Comparison of ENCODE assay signal across 7 mouse cellular contexts in genomic region chr12:91418791-91419190, GRCm38 (mm10). TPM values are rescaled to one million over a fixed set of nuclear protein-coding genes. Genes with fewer than 3 reads are reported as not detected.
A peak's percentile ranks its signal among the peaks of the same experiment; 100 is the strongest.
DNase-seq lines count a peak whose midpoint lies in the region; ATAC-seq and TF ChIP-seq lines count a peak whose summit lies in the region.

No protein-coding gene starts in this region.

- DNase-seq in ovary, postnatal 14 days (ENCODE audit: low spot score) = peak; percentile 60
- DNase-seq in ovary, postnatal 10 days (ENCODE audit: low spot score) = no peak
- DNase-seq in adrenal gland, postnatal 10 days = peak; percentile 83
- DNase-seq in embryonic facial prominence, embryonic 14.5 days (ENCODE audit: low spot score) = peak; percentile 19
- peak; percentile 62 for DNase-seq in kidney, postnatal 14 days
- DNase-seq in lung, embryonic 14.5 days = peak; percentile 75
- peak; percentile 21 to 41 for DNase-seq in spleen, postnatal 14 days (ENCODE audit: low spot score in 2 of 2)

- no peaks in the 10 kb centered on the region for H3K9me3 ChIP-seq in embryonic facial prominence, embryonic 14.5 days (ENCODE audit: control insufficient read depth, low read length)
- no peaks in the 10 kb centered on the region for H3K9me3 ChIP-seq in lung, embryonic 14.5 days (ENCODE audit: low read depth, low read length)

- H3K4me3 ChIP-seq in embryonic facial prominence, embryonic 14.5 days (ENCODE audit: low read depth, low read length) = no peak overlapping the region
- no peak overlapping the region for H3K4me3 ChIP-seq in lung, embryonic 14.5 days (ENCODE audit: low read depth, low read length)

- peak; percentile 66 for TF ChIP-seq CTCF in lung, embryonic 14.5 days (IDR thresholded peaks at IDR 0.05; ENCODE audit: low read depth)

- no peaks in the 10 kb centered on the region for H3K27me3 ChIP-seq in embryonic facial prominence, embryonic 14.5 days (replicated peaks; ENCODE audit: control insufficient read depth, insufficient read depth, low read length)
- H3K27me3 ChIP-seq in lung, embryonic 14.5 days (ENCODE audit: insufficient read depth, low read length) = no peaks in the 10 kb centered on the region

- H3K4me1 ChIP-seq in embryonic facial prominence, embryonic 14.5 days (ENCODE audit: control insufficient read depth, insufficient read depth, low read length) = no peaks in the 10 kb centered on the region
- peaks cover 4% of the 10 kb centered on the region; the same call in 1 of the 2 replicates for H3K4me1 ChIP-seq in lung, embryonic 14.5 days (ENCODE audit: insufficient read depth)

- ATAC-seq in embryonic facial prominence, embryonic 14.5 days (ENCODE audit: low read depth) = no peak
- ATAC-seq in lung, embryonic 14.5 days (ENCODE audit: insufficient read depth) = peak; percentile 49; the same call in 1 of the 2 replicates

- no peaks in the 10 kb centered on the region for H3K36me3 ChIP-seq in embryonic facial prominence, embryonic 14.5 days (ENCODE audit: control insufficient read depth, insufficient read depth, low read length)
- no peaks in the 10 kb centered on the region for H3K36me3 ChIP-seq in lung, embryonic 14.5 days (ENCODE audit: insufficient read depth)

- no peak overlapping the region for H3K27ac ChIP-seq in embryonic facial prominence, embryonic 14.5 days (replicated peaks; ENCODE audit: low read depth, low read length)
- H3K27ac ChIP-seq in lung, embryonic 14.5 days (ENCODE audit: low read depth) = no peak overlapping the region

- WGBS in embryonic facial prominence, embryonic 14.5 days = 50% methylated on average over 7 of the region's 7 CpGs
- WGBS in lung, embryonic 14.5 days = 50% methylated on average over 7 of the region's 7 CpGs

- H3K4me2 ChIP-seq in embryonic facial prominence, embryonic 14.5 days (ENCODE audit: low read depth, low read length) = no peak overlapping the region
- H3K4me2 ChIP-seq in lung, embryonic 14.5 days = no peak overlapping the region

- H3K9ac ChIP-seq in embryonic facial prominence, embryonic 14.5 days (ENCODE audit: low read depth, low read length) = no peak overlapping the region
- no peak overlapping the region for H3K9ac ChIP-seq in lung, embryonic 14.5 days

RNA-seq across cellular contexts. Expression of gene Tshr, which starts 34.4 kb away (rescaled TPM):
- 1 to 10 TPM; 1.8 to 2.6 TPM for total RNA-seq in adrenal gland, postnatal 10 days (2021)
- polyA plus RNA-seq in embryonic facial prominence, embryonic 14.5 days (2014; fragmentation: Nextera tagmentation; extraction: Ambion mirVana) = 0.63 and 0.64 TPM in 2 replicates
- 0.29 and 0.43 TPM in 2 replicates for polyA plus RNA-seq in lung, embryonic 14.5 days (2014; fragmentation: Nextera tagmentation; extraction: Ambion mirVana)

RNA-seq across cellular contexts. Expression of gene Cep128, which starts 34.6 kb away (rescaled TPM):
- 1 to 10 TPM; 4.5 to 8.7 TPM for total RNA-seq in adrenal gland, postnatal 10 days (2021)
- 8.2 and 9.6 TPM in 2 replicates for polyA plus RNA-seq in embryonic facial prominence, embryonic 14.5 days (2014; fragmentation: Nextera tagmentation; extraction: Ambion mirVana)
- 11.7 and 12.6 TPM in 2 replicates for polyA plus RNA-seq in lung, embryonic 14.5 days (2014; fragmentation: Nextera tagmentation; extraction: Ambion mirVana)
